Mouse (Mus musculus): ENCODE data around the gene Hoxd3. TPM values are rescaled to one million over a fixed set of nuclear protein-coding genes. Genes with fewer than 3 reads are reported as not detected.

The Hoxd3 gene
- total RNA-seq, 1 experiment from 2014 or later = not detected

GRCm38 (mm10) chr2:74688795-74689573 is 22.7 kb upstream of the Hoxd3 start:
- no peak for ATAC-seq (replicated peaks in 1 of 2; ENCODE audit: insufficient read depth in 1 of 2, low FRiP score in 2 of 2, low TSS enrichment in 1 of 2, low read depth in 1 of 2, poor library complexity in 2 of 2, severe bottlenecking in 2 of 2)

- no peak for ATAC-seq (replicated peaks in 1 of 2; ENCODE audit: insufficient read depth in 1 of 2, low FRiP score in 2 of 2, low TSS enrichment in 1 of 2, low read depth in 1 of 2, poor library complexity in 2 of 2, severe bottlenecking in 2 of 2)
Measured at GRCm38 (mm10) chr2:74689574-74690337, 22.0 kb upstream of the Hoxd3 start.

GRCm38 (mm10) chr2:74690338-74690716 is 21.4 kb upstream of the Hoxd3 start:
- no peak for ATAC-seq (replicated peaks in 1 of 2; ENCODE audit: insufficient read depth in 1 of 2, low FRiP score in 2 of 2, low TSS enrichment in 1 of 2, low read depth in 1 of 2, poor library complexity in 2 of 2, severe bottlenecking in 2 of 2)

- ATAC-seq (replicated peaks in 1 of 2; ENCODE audit: insufficient read depth in 1 of 2, low FRiP score in 2 of 2, low TSS enrichment in 1 of 2, low read depth in 1 of 2, poor library complexity in 2 of 2, severe bottlenecking in 2 of 2) = no peak
Measured at GRCm38 (mm10) chr2:74691022-74691951, 20.4 kb upstream of the Hoxd3 start, which contains the start of gene Hoxd10. Gene Hoxd10, plus strand, starts transcription at chr2:74691924.

- ATAC-seq (replicated peaks in 1 of 2; ENCODE audit: insufficient read depth in 1 of 2, low FRiP score in 2 of 2, low TSS enrichment in 1 of 2, low read depth in 1 of 2, poor library complexity in 2 of 2, severe bottlenecking in 2 of 2) = no peak
Measured at GRCm38 (mm10) chr2:74691995-74692807, 19.5 kb upstream of the Hoxd3 start.

GRCm38 (mm10) chr2:74692808-74693431 is 18.8 kb upstream of the Hoxd3 start:
- no peak for ATAC-seq (replicated peaks in 1 of 2; ENCODE audit: insufficient read depth in 1 of 2, low FRiP score in 2 of 2, low TSS enrichment in 1 of 2, low read depth in 1 of 2, poor library complexity in 2 of 2, severe bottlenecking in 2 of 2)

GRCm38 (mm10) chr2:74693432-74693827 is 18.3 kb upstream of the Hoxd3 start:
- ATAC-seq (replicated peaks in 1 of 2; ENCODE audit: insufficient read depth in 1 of 2, low FRiP score in 2 of 2, low TSS enrichment in 1 of 2, low read depth in 1 of 2, poor library complexity in 2 of 2, severe bottlenecking in 2 of 2) = no peak

- no peak for ATAC-seq (replicated peaks in 1 of 2; ENCODE audit: insufficient read depth in 1 of 2, low FRiP score in 2 of 2, low TSS enrichment in 1 of 2, low read depth in 1 of 2, poor library complexity in 2 of 2, severe bottlenecking in 2 of 2)
Measured at GRCm38 (mm10) chr2:74694066-74694465, 17.7 kb upstream of the Hoxd3 start.

- ATAC-seq (replicated peaks in 1 of 2; ENCODE audit: insufficient read depth in 1 of 2, low FRiP score in 2 of 2, low TSS enrichment in 1 of 2, low read depth in 1 of 2, poor library complexity in 2 of 2, severe bottlenecking in 2 of 2) = no peak
Measured at GRCm38 (mm10) chr2:74695383-74695782, 16.3 kb upstream of the Hoxd3 start.

GRCm38 (mm10) chr2:74695813-74696430 is 15.8 kb upstream of the Hoxd3 start:
- ATAC-seq (replicated peaks in 1 of 2; ENCODE audit: insufficient read depth in 1 of 2, low FRiP score in 2 of 2, low TSS enrichment in 1 of 2, low read depth in 1 of 2, poor library complexity in 2 of 2, severe bottlenecking in 2 of 2) = no peak

- no peak for ATAC-seq (replicated peaks in 1 of 2; ENCODE audit: insufficient read depth in 1 of 2, low FRiP score in 2 of 2, low TSS enrichment in 1 of 2, low read depth in 1 of 2, poor library complexity in 2 of 2, severe bottlenecking in 2 of 2)
Measured at GRCm38 (mm10) chr2:74696442-74697335, 15.0 kb upstream of the Hoxd3 start.

GRCm38 (mm10) chr2:74697567-74698121 is 14.1 kb upstream of the Hoxd3 start, which contains the start of gene Hoxd9:
Gene Hoxd9, plus strand, starts transcription at chr2:74697727.
- no peak for ATAC-seq (replicated peaks in 1 of 2; ENCODE audit: insufficient read depth in 1 of 2, low FRiP score in 2 of 2, low TSS enrichment in 1 of 2, low read depth in 1 of 2, poor library complexity in 2 of 2, severe bottlenecking in 2 of 2)

GRCm38 (mm10) chr2:74698201-74699052 is 13.3 kb upstream of the Hoxd3 start:
- ATAC-seq (replicated peaks in 1 of 2; ENCODE audit: insufficient read depth in 1 of 2, low FRiP score in 2 of 2, low TSS enrichment in 1 of 2, low read depth in 1 of 2, poor library complexity in 2 of 2, severe bottlenecking in 2 of 2) = no peak

- no peak for ATAC-seq (replicated peaks in 1 of 2; ENCODE audit: insufficient read depth in 1 of 2, low FRiP score in 2 of 2, low TSS enrichment in 1 of 2, low read depth in 1 of 2, poor library complexity in 2 of 2, severe bottlenecking in 2 of 2)
Measured at GRCm38 (mm10) chr2:74699053-74699430, 12.7 kb upstream of the Hoxd3 start.
